Mouse (Mus musculus): Measurements from ENCODE around the gene Gm21969. TPM values are rescaled to one million over a fixed set of nuclear protein-coding genes. Genes with fewer than 3 reads are reported as not detected.

Gene Gm21969
- polyA plus RNA-seq, 1 experiment from 2014 or later = not detected

- WGBS = 9% methylated on average over 3 of the region's 3 CpGs
- Histone ChIP-seq H3K27ac (ENCODE audit: low read length) (no peak overlapping the region), H3K4me2 (ENCODE audit: low read length) (no peak overlapping the region), H3K36me3 (ENCODE audit: control insufficient read depth, insufficient read depth, low read length) (no peaks in the 10 kb centered on the region), H3K9ac (ENCODE audit: low read depth, low read length) (no peak overlapping the region), H3K27me3 (ENCODE audit: control insufficient read depth, insufficient read depth, low read depth, low read length) (no peaks in the 10 kb centered on the region), H3K4me1 (ENCODE audit: control insufficient read depth, insufficient read depth, low read length) (no peaks in the 10 kb centered on the region), H3K9me3 (replicated peaks; ENCODE audit: control insufficient read depth, low read length, poor library complexity, severe bottlenecking) (no peaks in the 10 kb centered on the region; the same call in 1 of the 2 replicates), H3K4me3 (ENCODE audit: low read depth, low read length) (no peak overlapping the region)
- ATAC-seq = no peak
These were observed 81.6 kb downstream of the Gm21969 start for GRCm38 (mm10) chr4:139684639-139685017.

GRCm38 (mm10) chr4:139688058-139688457 lies 85.1 kb downstream of the Gm21969 start:
- H3K27ac ChIP-seq (ENCODE audit: low read length) = no peak overlapping the region
- no peaks in the 10 kb centered on the region for H3K9me3 ChIP-seq (replicated peaks; ENCODE audit: control insufficient read depth, low read length, poor library complexity, severe bottlenecking)
- no peaks in the 10 kb centered on the region; the same call in 1 of the 2 replicates for H3K27me3 ChIP-seq (ENCODE audit: control insufficient read depth, insufficient read depth, low read depth, low read length)
- H3K4me2 ChIP-seq (ENCODE audit: low read length) = no peak overlapping the region
- WGBS = 55% methylated on average over 9 of the region's 9 CpGs
- no peak overlapping the region for H3K4me3 ChIP-seq (ENCODE audit: low read depth, low read length)
- ATAC-seq = no peak
- no peaks in the 10 kb centered on the region for H3K36me3 ChIP-seq (ENCODE audit: control insufficient read depth, insufficient read depth, low read length)
- H3K4me1 ChIP-seq (ENCODE audit: control insufficient read depth, insufficient read depth, low read length) = no peaks in the 10 kb centered on the region
- no peak overlapping the region for H3K9ac ChIP-seq (ENCODE audit: low read depth, low read length)

DNA sequence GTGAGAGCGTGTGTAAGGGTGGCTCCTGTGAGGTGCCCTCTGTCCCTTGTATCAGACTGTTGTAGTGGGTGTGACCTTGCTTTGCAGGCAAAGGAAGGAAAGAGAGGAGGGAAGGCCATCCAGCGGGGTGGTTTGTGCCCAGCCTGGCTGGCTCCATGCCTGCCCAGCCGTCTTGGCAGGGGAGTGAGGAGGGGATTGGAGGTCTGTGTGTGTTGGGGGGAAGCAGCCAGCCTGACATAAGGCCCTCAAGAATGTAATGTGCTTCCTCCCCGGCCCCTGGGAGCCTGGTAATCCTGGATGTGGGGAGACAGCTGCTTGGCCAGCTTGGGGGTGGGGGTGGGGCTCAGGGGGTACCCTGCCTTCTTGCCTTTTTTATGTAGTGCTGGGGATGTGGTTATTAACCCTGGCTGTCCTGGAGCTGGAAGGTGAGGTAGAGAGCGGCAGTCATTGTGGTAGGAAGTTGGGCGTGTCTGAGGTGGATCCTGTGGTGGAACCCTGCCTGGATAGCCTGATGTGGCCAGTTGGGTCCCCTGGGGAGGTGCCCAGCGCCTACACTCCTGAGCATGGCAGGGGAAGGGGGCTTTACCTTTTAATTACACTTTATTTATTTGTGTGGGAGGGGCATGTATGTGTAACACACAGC lies 86.8 kb downstream of the Gm21969 start:
- 40% methylated on average over 7 of the region's 7 CpGs for WGBS
- Histone ChIP-seq H3K9me3 (replicated peaks; ENCODE audit: control insufficient read depth, low read length, poor library complexity, severe bottlenecking) (no peaks in the 10 kb centered on the region), H3K4me1 (ENCODE audit: control insufficient read depth, insufficient read depth, low read length) (no peaks in the 10 kb centered on the region), H3K4me3 (ENCODE audit: low read depth, low read length) (no peak overlapping the region), H3K4me2 (ENCODE audit: low read length) (no peak overlapping the region), H3K36me3 (ENCODE audit: control insufficient read depth, insufficient read depth, low read length) (no peaks in the 10 kb centered on the region), H3K27me3 (ENCODE audit: control insufficient read depth, insufficient read depth, low read depth, low read length) (peaks cover 5% of the 10 kb centered on the region; the same call in 1 of the 2 replicates), H3K9ac (ENCODE audit: low read depth, low read length) (no peak overlapping the region), H3K27ac (ENCODE audit: low read length) (no peak overlapping the region)
- no peak for ATAC-seq

DNA sequence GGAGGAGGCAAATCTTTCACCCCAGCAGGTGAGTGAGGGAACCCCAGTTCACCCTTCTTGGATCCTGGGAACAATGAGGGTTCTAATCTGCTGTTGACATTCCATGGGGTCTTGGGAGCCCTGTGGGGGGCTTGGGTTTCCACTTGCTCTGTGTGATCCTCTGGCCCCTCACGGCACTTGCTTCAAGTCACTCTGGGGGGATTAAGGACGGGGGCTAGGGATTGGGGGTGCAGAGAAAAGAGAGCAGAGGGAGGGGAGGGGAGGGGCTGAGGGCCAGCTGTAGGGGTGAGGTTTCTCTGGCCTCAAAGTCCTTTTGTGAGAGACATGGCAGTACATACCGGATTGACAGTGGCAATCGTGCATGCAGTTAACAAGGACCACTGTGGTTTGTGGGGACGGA lies 90.3 kb downstream of the Gm21969 start:
- H3K9me3 ChIP-seq (replicated peaks; ENCODE audit: control insufficient read depth, low read length, poor library complexity, severe bottlenecking) = no peaks in the 10 kb centered on the region
- H3K4me1 ChIP-seq (ENCODE audit: control insufficient read depth, insufficient read depth, low read length) = no peaks in the 10 kb centered on the region; the same call in 1 of the 2 replicates
- 12% methylated on average over 5 of the region's 5 CpGs for whole genome bisulfite sequencing
- no peaks in the 10 kb centered on the region for H3K36me3 ChIP-seq (ENCODE audit: control insufficient read depth, insufficient read depth, low read length)
- no peak overlapping the region for H3K4me2 ChIP-seq (ENCODE audit: low read length)
- H3K27ac ChIP-seq (ENCODE audit: low read length) = no peak overlapping the region
- no peak for ATAC-seq
- H3K4me3 ChIP-seq (ENCODE audit: low read depth, low read length) = no peak overlapping the region
- peaks cover 5% of the 10 kb centered on the region; the same call in 1 of the 2 replicates for H3K27me3 ChIP-seq (ENCODE audit: control insufficient read depth, insufficient read depth, low read depth, low read length)
- no peak overlapping the region for H3K9ac ChIP-seq (ENCODE audit: low read depth, low read length)

DNA sequence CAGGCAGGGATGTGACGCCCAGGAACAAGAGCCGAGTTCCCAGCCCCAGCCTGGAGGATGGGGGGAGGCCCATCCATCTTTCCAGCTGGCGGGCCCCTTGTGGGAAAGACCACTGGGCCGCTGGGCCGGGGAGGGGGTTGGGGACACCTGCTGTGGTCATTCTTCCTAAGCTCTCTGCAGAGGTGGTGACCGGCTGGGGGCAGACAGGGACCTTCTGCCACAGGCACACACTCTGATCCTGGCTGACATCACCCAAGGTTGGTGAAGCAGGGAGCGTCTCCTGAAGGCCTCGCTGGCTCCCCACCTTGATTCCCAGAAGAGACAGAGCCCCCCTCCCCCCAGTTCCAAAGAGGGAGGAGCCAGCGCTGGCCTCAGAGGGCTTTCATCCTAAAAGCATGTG lies 94.8 kb downstream of the Gm21969 start:
- Histone ChIP-seq H3K27me3 (ENCODE audit: control insufficient read depth, insufficient read depth, low read depth, low read length) (peaks cover 5% of the 10 kb centered on the region; the same call in 1 of the 2 replicates), H3K4me1 (ENCODE audit: control insufficient read depth, insufficient read depth, low read length) (no peaks in the 10 kb centered on the region; the same call in 1 of the 2 replicates), H3K4me3 (ENCODE audit: low read depth, low read length) (no peak overlapping the region), H3K36me3 (ENCODE audit: control insufficient read depth, insufficient read depth, low read length) (no peaks in the 10 kb centered on the region), H3K27ac (ENCODE audit: low read length) (no peak overlapping the region), H3K9ac (ENCODE audit: low read depth, low read length) (0 out of 2 replicates have a peak overlapping the region, but pooled peaks have one; percentile 26), H3K4me2 (ENCODE audit: low read length) (no peak overlapping the region), H3K9me3 (replicated peaks; ENCODE audit: control insufficient read depth, low read length, poor library complexity, severe bottlenecking) (no peaks in the 10 kb centered on the region)
- no peak for ATAC-seq
- 9% methylated on average over 9 of the region's 9 CpGs for WGBS

GRCm38 (mm10) chr4:139698602-139699001 lies 95.6 kb downstream of the Gm21969 start:
- no peak overlapping the region for H3K4me2 ChIP-seq (ENCODE audit: low read length)
- 72% methylated on average over 8 of the region's 8 CpGs for WGBS
- H3K36me3 ChIP-seq (ENCODE audit: control insufficient read depth, insufficient read depth, low read length) = no peaks in the 10 kb centered on the region
- H3K27me3 ChIP-seq (ENCODE audit: control insufficient read depth, insufficient read depth, low read depth, low read length) = peaks cover 5% of the 10 kb centered on the region; the same call in 1 of the 2 replicates
- no peak for ATAC-seq
- no peaks in the 10 kb centered on the region for H3K9me3 ChIP-seq (replicated peaks; ENCODE audit: control insufficient read depth, low read length, poor library complexity, severe bottlenecking)
- H3K4me3 ChIP-seq (ENCODE audit: low read depth, low read length) = no peak overlapping the region
- H3K4me1 ChIP-seq (ENCODE audit: control insufficient read depth, insufficient read depth, low read length) = no peaks in the 10 kb centered on the region; the same call in 1 of the 2 replicates
- no peak overlapping the region for H3K9ac ChIP-seq (ENCODE audit: low read depth, low read length)
- H3K27ac ChIP-seq (ENCODE audit: low read length) = no peak overlapping the region

DNA sequence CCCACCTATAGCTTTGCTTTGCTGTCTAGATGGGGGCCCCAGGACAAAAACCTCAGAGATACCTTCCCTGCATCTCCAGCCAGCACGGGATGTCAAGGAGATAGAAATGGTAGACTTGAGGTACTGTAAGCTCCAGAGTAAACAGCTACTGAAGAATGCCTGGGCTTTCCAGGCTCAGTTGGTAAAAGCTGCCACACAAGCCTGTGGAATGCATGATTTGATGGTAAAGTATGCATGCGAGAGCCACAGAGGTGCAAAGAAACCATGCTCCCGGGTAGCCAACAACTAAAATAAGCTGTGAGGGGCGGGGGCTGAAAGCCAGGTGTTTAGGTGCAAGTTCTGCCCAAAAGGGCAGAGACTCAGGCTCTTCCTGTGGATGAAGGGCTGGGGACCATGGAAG lies 99.9 kb downstream of the Gm21969 start:
- Histone ChIP-seq H3K27ac (ENCODE audit: low read length) (no peak overlapping the region), H3K4me2 (ENCODE audit: low read length) (no peak overlapping the region), H3K4me1 (ENCODE audit: control insufficient read depth, insufficient read depth, low read length) (no peaks in the 10 kb centered on the region)

DNA sequence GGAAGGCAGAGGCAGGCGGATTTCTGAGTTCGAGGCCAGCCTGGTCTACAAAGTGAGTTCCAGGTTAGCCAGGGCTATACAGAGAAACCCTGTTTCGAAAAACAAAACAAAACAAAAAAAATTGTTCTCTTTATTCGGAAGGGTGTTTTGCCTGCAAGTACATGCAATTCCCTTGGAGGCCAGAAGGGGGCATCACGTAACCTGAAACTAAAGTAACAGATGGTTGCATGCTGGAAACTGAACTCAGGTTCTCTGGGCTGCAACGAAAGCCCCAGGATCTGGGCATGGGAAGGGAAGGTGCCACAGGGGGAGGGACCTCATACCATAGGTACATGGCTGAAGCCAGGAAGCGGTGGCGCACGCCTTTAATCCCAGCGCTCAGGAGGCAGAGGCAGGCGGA lies 100.5 kb downstream of the Gm21969 start:
- no peaks in the 10 kb centered on the region for H3K9me3 ChIP-seq (replicated peaks; ENCODE audit: control insufficient read depth, low read length, poor library complexity, severe bottlenecking)
- no peak overlapping the region for H3K4me2 ChIP-seq (ENCODE audit: low read length)
- no peak overlapping the region for H3K4me3 ChIP-seq (ENCODE audit: low read depth, low read length)
- H3K9ac ChIP-seq (ENCODE audit: low read depth, low read length) = no peak overlapping the region
- H3K4me1 ChIP-seq (ENCODE audit: control insufficient read depth, insufficient read depth, low read length) = no peaks in the 10 kb centered on the region
- H3K27ac ChIP-seq (ENCODE audit: low read length) = no peak overlapping the region
- H3K27me3 ChIP-seq (ENCODE audit: control insufficient read depth, insufficient read depth, low read depth, low read length) = no peaks in the 10 kb centered on the region
- WGBS = 84% methylated on average over 11 of the region's 11 CpGs
- ATAC-seq = no peak
- H3K36me3 ChIP-seq (ENCODE audit: control insufficient read depth, insufficient read depth, low read length) = no peaks in the 10 kb centered on the region

More for the DNA sequence above, 99.9 kb downstream of the Gm21969 start:
- no peaks in the 10 kb centered on the region for H3K9me3 ChIP-seq (replicated peaks; ENCODE audit: control insufficient read depth, low read length, poor library complexity, severe bottlenecking)
- no peak for ATAC-seq
- no peak overlapping the region for H3K9ac ChIP-seq (ENCODE audit: low read depth, low read length)
- WGBS = 62% methylated on average over 4 of the region's 4 CpGs
- H3K36me3 ChIP-seq (ENCODE audit: control insufficient read depth, insufficient read depth, low read length) = no peaks in the 10 kb centered on the region
- no peak overlapping the region for H3K4me3 ChIP-seq (ENCODE audit: low read depth, low read length)
- no peaks in the 10 kb centered on the region for H3K27me3 ChIP-seq (ENCODE audit: control insufficient read depth, insufficient read depth, low read depth, low read length)

DNA sequence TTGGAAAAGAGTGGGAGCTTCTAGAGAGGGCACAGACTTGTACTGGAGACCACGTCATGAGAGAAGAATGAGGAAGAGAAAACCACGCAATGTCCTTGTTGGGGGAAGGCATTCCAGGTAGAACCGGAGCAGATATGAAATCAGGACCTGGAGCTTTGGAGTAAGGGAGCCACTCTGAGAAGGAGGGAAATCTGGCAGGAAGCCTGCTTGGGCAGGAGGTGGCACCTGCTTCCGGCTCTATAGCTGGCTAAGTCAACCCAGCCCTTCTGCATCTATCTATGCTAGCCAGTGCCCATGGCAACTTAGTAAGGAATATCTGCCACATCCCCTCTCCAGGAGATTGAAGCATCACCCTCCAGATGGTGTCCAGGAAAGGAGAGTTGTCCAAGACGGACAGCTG lies 103.0 kb downstream of the Gm21969 start:
- ATAC-seq = no peak
- no peak overlapping the region for H3K4me3 ChIP-seq (ENCODE audit: low read depth, low read length)

More for the DNA sequence above, 103.0 kb downstream of the Gm21969 start:
- Histone ChIP-seq H3K27me3 (ENCODE audit: control insufficient read depth, insufficient read depth, low read depth, low read length) (no peaks in the 10 kb centered on the region), H3K27ac (ENCODE audit: low read length) (no peak overlapping the region), H3K4me2 (ENCODE audit: low read length) (no peak overlapping the region), H3K9ac (ENCODE audit: low read depth, low read length) (no peak overlapping the region), H3K9me3 (replicated peaks; ENCODE audit: control insufficient read depth, low read length, poor library complexity, severe bottlenecking) (no peaks in the 10 kb centered on the region), H3K36me3 (ENCODE audit: control insufficient read depth, insufficient read depth, low read length) (no peaks in the 10 kb centered on the region), H3K4me1 (ENCODE audit: control insufficient read depth, insufficient read depth, low read length) (peaks cover 6% of the 10 kb centered on the region)
- 87% methylated on average over 5 of the region's 5 CpGs for WGBS

Data from midbrain, embryonic 16.5 days (tissue).